Mouse (Mus musculus) embryonic facial prominence, embryonic 13.5 days (tissue): ENCODE results near the gene Syce1. TPM values are rescaled to one million over a fixed set of nuclear protein-coding genes. Genes with fewer than 3 reads are reported as not detected.
A peak's percentile ranks its signal among the peaks of the same experiment; 100 is the strongest.

ENCODE experiments used
- ATAC-seq: fragments of 200-750 bp; cut with Nextera tagmentation; 2 replicates; pipeline ENCODE4 v1.8.0; 2017; ENCODE audit warnings: low read depth; ENCODE audit not compliant: insufficient number of reproducible peaks, insufficient read depth, low FRiP score, low TSS enrichment
- H3K27ac ChIP-seq: fragments of 300-500 bp; sonication (generic); 2 replicates; pipeline ENCODE4 v1.5.1; 2015; ENCODE audit warnings: moderate library complexity, mild to moderate bottlenecking, inconsistent platforms
- H3K27me3 ChIP-seq: fragments of 300-500 bp; sonication (generic); 2 replicates; pipeline ENCODE4 v1.6.1; 2015; ENCODE audit warnings: mild to moderate bottlenecking, inconsistent platforms
- H3K36me3 ChIP-seq: fragments of 300-500 bp; sonication (generic); 2 replicates; pipeline ENCODE4 v1.6.1; 2015; ENCODE audit warnings: mild to moderate bottlenecking, inconsistent platforms
- H3K4me1 ChIP-seq: fragments of 300-500 bp; sonication (generic); 2 replicates; pipeline ENCODE4 v1.6.1; 2015; ENCODE audit warnings: inconsistent platforms
- H3K4me2 ChIP-seq: fragments of 300-500 bp; sonication (generic); 2 replicates; pipeline ENCODE4 v1.6.1; 2015; ENCODE audit warnings: moderate library complexity, mild to moderate bottlenecking, inconsistent platforms
- H3K4me3 ChIP-seq: fragments of 300-500 bp; sonication (generic); 2 replicates; pipeline ENCODE4 v1.5.1; 2015; ENCODE audit warnings: mild to moderate bottlenecking, inconsistent platforms
- H3K9ac ChIP-seq: fragments of 300-500 bp; sonication (generic); 2 replicates; pipeline ENCODE4 v1.6.1; 2015; ENCODE audit warnings: mild to moderate bottlenecking, inconsistent platforms
- H3K9me3 ChIP-seq: fragments of 300-500 bp; sonication (generic); 2 replicates; pipeline ENCODE4 v1.6.1; 2016; ENCODE audit warnings: inconsistent platforms
- WGBS: fragments of 180-500 bp; shearing (Covaris S2); methylation state at CpG from one replicate; pipeline ENCODE4 v1.1.7; 2015; ENCODE audit warnings: mixed read lengths; 5-methylcytosine and 5-hydroxymethylcytosine counted together
- polyA plus RNA-seq: library from polyadenylated mRNA; unstranded; fragments of >200 nt; fragmentation: Nextera tagmentation; extraction: Ambion mirVana; gene quantifications from 2 replicates; pipeline ENCODE4 v1.2.1, GENCODE M21; 2015

The Syce1 gene
- polyA plus RNA-seq: 0.23 TPM in 1 of 2 replicates, not detected in the other

DNA sequence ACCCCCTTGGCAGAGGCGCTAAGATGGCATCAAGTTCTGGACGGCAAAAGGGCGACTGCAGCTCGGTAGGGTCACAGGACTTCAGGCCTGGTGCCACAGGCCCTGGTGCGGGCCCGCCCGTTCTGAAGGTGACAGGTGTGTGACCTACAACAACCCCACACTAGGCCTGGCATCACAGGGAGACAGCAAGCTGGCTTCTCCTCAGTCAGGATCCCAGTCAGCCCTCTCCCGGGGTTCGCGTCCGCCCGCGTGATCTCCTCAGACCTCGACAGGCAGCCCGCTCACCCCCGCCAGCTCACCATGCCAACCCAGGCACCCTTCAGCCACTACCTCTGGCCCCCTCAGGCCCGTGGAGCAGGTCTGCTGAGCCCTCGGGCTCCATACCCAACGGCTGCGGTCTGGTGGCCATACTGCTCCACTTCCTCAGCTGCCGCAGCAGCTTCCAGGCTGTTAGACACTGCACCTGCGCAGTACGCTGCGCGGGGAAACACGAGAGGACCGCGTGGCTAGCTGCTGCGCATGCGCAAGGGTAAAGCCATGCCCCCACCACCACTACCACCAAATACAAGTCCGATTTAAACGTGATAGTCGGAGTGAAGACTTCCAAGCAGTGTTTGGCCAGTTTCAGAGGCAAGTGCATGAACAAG lies at the start of gene Syce1:
Gene Syce1 (minus strand): TSS at position 447 of the 647 bp plus-strand sequence.
- Histone ChIP-seq H3K27ac (no peak within 1 kb of the TSS), H3K9ac (no peak within 1 kb of the TSS)

DNA sequence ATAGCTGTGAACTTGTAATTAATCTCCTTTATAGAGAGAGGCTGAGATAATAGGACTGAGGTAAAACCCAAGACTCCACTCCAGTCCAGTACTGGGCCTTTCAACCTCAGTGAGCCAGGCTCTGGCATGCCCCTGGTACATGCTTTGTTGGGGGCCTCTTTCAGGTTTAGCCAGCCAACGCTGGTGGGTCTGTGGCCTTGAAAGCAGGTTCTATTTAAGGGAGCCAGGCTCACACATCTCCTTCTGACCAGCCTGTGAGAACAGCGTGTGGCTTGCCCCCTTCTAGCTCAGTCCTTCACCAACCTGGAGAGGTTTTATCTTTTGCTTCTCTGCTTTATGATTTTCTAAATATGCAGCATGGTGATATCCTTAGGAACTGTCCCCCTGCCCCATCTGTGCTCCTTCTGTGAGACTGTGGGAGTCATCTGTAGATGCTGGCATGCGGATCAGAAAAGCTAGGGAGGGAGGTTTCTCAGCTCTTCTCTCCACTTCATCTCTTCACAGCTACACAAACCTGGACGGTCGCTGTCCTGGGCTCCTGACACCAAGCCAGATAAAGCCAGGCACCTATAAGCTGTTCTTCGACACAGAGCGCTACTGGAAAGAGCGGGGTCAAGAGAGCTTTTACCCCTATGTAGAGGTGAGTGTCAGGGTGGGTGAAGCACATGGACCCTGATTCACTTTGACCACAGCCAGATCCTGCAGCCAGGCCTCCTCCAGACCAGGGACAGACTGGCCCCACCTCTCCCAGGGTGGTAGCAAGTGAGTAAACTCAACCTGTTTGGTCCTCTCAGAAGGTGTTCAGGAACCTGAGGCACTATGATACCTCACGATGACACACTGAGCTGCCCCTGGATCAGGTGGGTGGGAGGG lies 48.8 kb upstream of the Syce1 start:
- Histone ChIP-seq H3K4me3 (no peak overlapping the region), H3K4me1 (no peaks in the 10 kb centered on the region), H3K27me3 (peaks cover 12% of the 10 kb centered on the region), H3K36me3 (no peaks in the 10 kb centered on the region), H3K4me2 (no peak overlapping the region), H3K27ac (no peak overlapping the region), H3K9me3 (no peaks in the 10 kb centered on the region), H3K9ac (no peak overlapping the region)
- ATAC-seq: no peak
- WGBS: 82% methylated on average over 9 of the region's 9 CpGs

More for the DNA sequence above, at the start of gene Syce1:
- no peaks in the 10 kb centered on the region for H3K36me3 ChIP-seq
- ATAC-seq: no peak
- no peak within 1 kb of the TSS for H3K4me2 ChIP-seq
- no peaks in the 10 kb centered on the region for H3K9me3 ChIP-seq
- 83% methylated on average over 33 of the region's 33 CpGs for WGBS
- no peaks in the 10 kb centered on the region for H3K4me1 ChIP-seq
- H3K4me3 ChIP-seq: no peak within 1 kb of the TSS
- no peaks in the 10 kb centered on the region for H3K27me3 ChIP-seq

DNA sequence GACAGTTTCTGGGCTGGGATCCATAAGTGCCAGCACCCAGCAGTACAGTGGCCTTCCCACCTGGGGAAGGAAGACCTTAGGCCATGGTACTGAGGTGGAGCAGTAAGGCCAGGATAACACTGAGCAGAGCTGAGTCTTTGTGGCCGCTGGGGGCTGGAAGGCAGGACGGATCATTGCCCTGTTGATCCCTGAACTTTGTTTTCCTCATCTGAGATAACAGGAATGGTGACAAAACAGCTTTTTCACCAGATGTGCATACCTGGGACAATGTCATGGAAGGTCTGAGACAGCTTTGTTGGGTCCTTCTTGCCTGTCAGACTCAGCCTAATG lies 48.1 kb upstream of the Syce1 start:
- Histone ChIP-seq H3K27me3 (peaks cover 5% of the 10 kb centered on the region), H3K4me2 (no peak overlapping the region), H3K4me1 (no peaks in the 10 kb centered on the region), H3K27ac (no peak overlapping the region), H3K9me3 (no peaks in the 10 kb centered on the region), H3K4me3 (no peak overlapping the region), H3K9ac (no peak overlapping the region), H3K36me3 (no peaks in the 10 kb centered on the region)
- no peak for ATAC-seq
- 80% methylated on average over 2 of the region's 2 CpGs for WGBS

DNA sequence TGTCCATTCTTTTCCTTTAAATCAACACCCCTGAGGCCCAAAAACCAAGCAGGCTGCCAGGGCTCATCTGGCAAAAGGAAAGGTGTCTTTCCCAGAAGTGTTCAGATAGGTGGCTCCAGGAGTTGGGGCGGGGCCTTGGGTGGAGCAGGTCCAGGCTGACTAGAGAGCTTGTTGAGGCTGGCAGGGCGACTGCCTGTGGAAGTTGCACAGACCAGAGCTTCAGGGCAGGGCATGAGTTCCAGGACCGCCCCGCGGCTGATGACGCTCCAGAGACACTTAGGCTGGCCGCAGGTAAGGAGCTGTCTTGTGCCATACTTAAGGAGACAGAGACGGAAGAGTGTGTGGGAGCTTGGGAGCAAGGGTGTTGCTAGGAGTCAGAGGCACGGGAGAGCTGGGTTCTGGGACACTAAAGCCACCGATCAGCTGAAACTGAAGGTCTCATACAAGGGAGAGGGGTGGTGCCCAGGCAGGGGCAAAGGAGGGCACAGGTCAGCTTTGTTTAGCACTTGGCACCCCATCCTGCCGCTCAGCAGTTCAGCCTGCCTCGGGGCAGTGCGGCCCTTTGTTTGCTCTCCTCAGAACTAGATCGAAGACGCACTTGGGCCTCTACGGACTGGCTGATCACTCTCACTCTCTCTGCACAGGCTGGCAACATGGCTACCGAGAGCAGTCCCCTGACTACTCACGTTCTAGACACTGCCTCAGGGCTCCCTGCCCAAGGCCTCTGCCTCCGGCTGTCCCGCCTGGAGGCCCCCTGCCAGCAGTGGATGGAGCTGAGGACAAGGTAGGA lies 47.5 kb upstream of the Syce1 start, which contains the start of gene Urah:
Gene Urah (plus strand): TSS at position 51 of the 790 bp plus-strand sequence.
- Histone ChIP-seq H3K27me3 (peaks cover 2% of the 10 kb centered on the region), H3K36me3 (no peaks in the 10 kb centered on the region), H3K27ac (no peak within 1 kb of the TSS), H3K9ac (no peak within 1 kb of the TSS), H3K4me2 (no peak within 1 kb of the TSS), H3K9me3 (no peaks in the 10 kb centered on the region), H3K4me3 (no peak within 1 kb of the TSS), H3K4me1 (no peaks in the 10 kb centered on the region)
- no peak for ATAC-seq
- 34% methylated on average over 20 of the region's 20 CpGs for WGBS

DNA sequence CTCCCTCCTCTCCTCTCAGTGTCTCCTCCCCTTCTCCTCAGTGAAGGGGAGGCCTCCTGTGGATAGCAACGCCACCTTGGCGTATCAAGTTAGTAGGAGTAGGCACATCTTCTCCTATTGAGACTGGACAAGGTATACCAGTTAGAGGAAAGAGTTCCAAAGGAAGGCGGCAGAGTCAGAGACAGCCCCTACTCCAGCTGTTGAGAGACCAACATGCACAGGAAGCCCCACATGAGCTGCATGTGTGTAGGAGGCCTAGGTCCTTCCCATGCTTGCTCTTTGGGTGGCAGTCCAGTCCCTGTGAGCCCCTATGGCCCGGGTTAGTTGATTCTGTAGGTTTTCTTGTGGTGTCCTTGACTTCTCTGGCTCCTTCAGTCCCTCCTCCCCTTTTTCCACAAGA lies 45.7 kb upstream of the Syce1 start:
- no peak overlapping the region for H3K4me2 ChIP-seq
- 83% methylated on average over 4 of the region's 4 CpGs for WGBS
- H3K4me1 ChIP-seq: no peaks in the 10 kb centered on the region
- no peak overlapping the region for H3K4me3 ChIP-seq
- no peaks in the 10 kb centered on the region for H3K36me3 ChIP-seq
- no peaks in the 10 kb centered on the region for H3K9me3 ChIP-seq
- no peaks in the 10 kb centered on the region; the same call in 1 of the 2 replicates for H3K27me3 ChIP-seq
- no peak for ATAC-seq
- no peak overlapping the region for H3K27ac ChIP-seq
- H3K9ac ChIP-seq: no peak overlapping the region

DNA sequence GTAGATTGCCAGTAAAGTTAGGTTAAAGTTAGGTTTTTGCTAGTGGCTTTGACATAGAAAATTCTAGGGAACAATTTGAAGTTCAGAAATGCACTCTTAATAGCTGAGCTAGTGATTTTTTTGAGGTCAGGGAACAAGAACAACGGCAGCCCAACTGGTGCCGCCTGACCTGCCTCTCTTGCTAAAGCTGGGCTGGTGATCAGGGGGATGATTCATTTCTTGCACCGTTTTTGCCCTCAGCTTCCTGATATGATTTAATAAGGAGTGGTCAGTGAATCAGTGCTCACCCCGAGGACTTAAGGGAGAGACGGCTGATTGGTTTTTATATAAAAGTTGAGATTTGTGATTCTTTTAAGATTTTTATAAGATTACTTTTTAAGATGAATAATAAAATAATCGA lies 43.8 kb upstream of the Syce1 start:
- no peak for ATAC-seq
- Histone ChIP-seq H3K4me2 (no peak overlapping the region), H3K4me3 (no peak overlapping the region), H3K9me3 (no peaks in the 10 kb centered on the region), H3K4me1 (no peaks in the 10 kb centered on the region), H3K36me3 (no peaks in the 10 kb centered on the region), H3K27ac (no peak overlapping the region), H3K27me3 (0 out of 2 replicates have a peak, but pooled peaks cover 10% of the 10 kb centered on the region), H3K9ac (no peak overlapping the region)
- 73% methylated on average over 6 of the region's 6 CpGs for WGBS

DNA sequence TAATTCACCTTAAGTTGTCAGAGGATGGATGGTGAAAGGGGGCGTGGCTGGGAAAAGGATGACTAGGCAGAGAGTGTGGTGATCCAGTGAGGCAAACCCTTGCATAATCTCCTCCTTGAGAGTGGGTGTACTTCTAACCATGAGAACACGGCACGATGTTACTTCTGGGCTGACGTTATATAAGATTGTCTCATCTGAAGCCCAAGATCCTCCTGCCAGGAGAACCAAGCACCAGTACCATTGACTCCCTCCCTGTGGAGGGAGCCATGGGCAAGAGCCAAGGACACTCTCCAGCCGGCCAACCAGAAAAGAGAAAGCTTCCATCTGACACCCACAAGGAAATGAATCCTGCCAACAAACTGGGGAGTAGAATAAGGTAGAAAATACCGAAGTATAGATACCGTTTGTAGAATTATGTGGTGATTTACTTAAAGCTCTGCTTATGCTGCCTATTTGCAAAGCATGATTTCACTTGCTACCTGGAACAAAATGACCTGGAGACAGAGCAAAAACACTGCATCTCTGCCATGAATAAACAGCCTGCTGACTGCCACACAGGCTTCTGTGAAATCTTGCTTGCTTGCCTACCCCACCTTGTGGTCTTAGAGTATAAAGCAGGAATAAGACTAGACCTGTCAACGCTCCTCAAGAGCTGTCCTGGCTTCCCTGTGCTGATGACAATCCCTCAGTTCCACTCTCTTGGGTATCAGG lies 40.7 kb upstream of the Syce1 start:
- WGBS: 43% methylated on average over 8 of the region's 8 CpGs
- Histone ChIP-seq H3K4me1 (no peaks in the 10 kb centered on the region), H3K4me3 (no peak overlapping the region)

DNA sequence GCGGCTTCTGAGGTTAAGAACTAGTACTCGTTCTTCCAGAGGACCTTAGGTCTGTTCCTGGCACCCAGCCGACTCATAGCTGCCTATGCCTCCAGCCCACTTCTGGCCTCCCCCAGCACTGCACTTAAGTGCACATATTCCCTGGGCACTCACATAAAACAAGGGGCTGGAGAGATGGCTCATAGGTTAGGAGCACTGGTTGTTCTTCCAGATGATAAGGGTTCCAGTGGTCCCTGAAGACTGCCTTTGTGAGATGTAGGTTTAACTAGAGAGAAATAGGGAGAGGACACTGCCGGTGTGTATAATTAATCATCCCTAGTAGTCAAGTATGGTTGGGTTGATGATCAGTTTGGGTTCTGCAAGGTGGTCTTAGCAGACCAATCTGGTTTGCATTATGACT lies 35.1 kb upstream of the Syce1 start:
- 91% methylated on average over 4 of the region's 4 CpGs for WGBS

More for the DNA sequence above, 40.7 kb upstream of the Syce1 start:
- Histone ChIP-seq H3K27ac (no peak overlapping the region), H3K9me3 (no peaks in the 10 kb centered on the region), H3K4me2 (no peak overlapping the region), H3K9ac (no peak overlapping the region), H3K36me3 (no peaks in the 10 kb centered on the region), H3K27me3 (peaks cover 15% of the 10 kb centered on the region; the same call in 1 of the 2 replicates)
- no peak for ATAC-seq

DNA sequence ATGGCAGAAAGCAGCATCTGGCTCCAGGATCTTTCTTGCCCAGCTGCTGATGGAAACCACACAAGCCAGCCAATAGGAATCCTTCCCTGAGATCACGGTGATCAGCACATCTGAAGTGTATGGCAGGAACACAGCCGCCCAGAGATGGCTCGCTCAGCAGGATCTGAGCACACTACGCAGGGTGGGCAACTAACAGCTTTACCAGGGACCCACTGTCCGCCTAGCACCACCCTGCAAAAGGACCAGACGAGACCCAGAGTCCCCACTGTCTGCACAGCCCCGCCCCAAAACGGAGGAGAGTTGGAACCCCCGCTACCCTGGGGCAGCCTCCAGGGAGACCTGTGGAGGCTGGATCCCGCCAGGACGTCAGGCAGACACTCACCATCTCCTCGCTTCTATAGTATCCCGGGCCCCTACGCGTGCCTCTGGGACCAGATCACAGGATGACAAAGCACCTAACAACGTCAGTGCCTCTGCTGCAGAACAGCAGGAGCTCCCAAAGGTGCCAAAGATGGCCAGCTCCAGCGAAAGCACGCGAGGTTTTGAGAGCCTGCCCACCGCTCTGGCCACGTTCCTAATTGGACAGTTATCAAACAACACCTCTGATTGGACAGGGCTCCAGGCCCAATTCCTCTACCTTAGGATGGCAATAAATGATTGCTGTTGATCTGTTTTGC lies 34.1 kb upstream of the Syce1 start, which contains the start of gene Zfp941:
Gene Zfp941 (minus strand): TSS at position 526 of the 677 bp plus-strand sequence.
- no peaks in the 10 kb centered on the region for H3K36me3 ChIP-seq

More for the DNA sequence above, 35.1 kb upstream of the Syce1 start:
- no peak overlapping the region for H3K27ac ChIP-seq
- no peak overlapping the region for H3K4me3 ChIP-seq
- peaks cover 4% of the 10 kb centered on the region for H3K4me1 ChIP-seq
- H3K4me2 ChIP-seq: no peak overlapping the region
- no peak for ATAC-seq
- H3K36me3 ChIP-seq: no peaks in the 10 kb centered on the region
- no peak overlapping the region for H3K9ac ChIP-seq
- no peaks in the 10 kb centered on the region for H3K9me3 ChIP-seq
- peaks cover 19% of the 10 kb centered on the region; the same call in 1 of the 2 replicates for H3K27me3 ChIP-seq

DNA sequence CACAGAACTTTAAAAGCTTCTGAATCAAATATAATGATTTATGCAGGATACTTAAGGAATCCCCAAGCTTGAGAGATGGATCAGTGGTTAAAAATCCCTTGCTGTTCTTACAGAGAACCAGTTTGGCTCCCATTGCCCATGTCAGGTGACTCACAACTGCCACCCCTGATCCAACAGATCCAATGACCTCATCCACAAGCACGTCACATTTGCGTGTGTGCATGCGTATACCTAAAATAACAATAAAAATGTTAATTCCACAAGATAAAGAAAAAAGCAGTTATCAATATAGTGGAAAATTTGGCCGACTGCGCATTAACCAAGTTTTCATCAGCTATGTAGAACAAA lies 33.6 kb upstream of the Syce1 start:
- Histone ChIP-seq H3K36me3 (no peaks in the 10 kb centered on the region), H3K4me1 (peaks cover 4% of the 10 kb centered on the region), H3K9me3 (no peaks in the 10 kb centered on the region), H3K27ac (no peak overlapping the region), H3K4me2 (peak overlapping the region; percentile 82), H3K27me3 (peaks cover 8% of the 10 kb centered on the region; the same call in 1 of the 2 replicates), H3K9ac (peak overlapping the region; percentile 69), H3K4me3 (peak overlapping the region; percentile 55)
- 47% methylated on average over 5 of the region's 5 CpGs for WGBS
- no peak for ATAC-seq

More for the DNA sequence above, 34.1 kb upstream of the Syce1 start, which contains the start of gene Zfp941:
- Histone ChIP-seq H3K9me3 (no peaks in the 10 kb centered on the region), H3K27ac (no peak within 1 kb of the TSS), H3K27me3 (peaks cover 13% of the 10 kb centered on the region; the same call in 1 of the 2 replicates), H3K4me2 (peak within 1 kb of the TSS; percentile 82), H3K4me1 (peaks cover 4% of the 10 kb centered on the region), H3K4me3 (peak within 1 kb of the TSS; percentile 55), H3K9ac (peak within 1 kb of the TSS; percentile 69)
- under 1% methylated on average over 21 of the region's 21 CpGs for WGBS
- ATAC-seq: 0 out of 2 replicates have a peak, but pooled peaks have one; percentile 37
